Comparison of ENCODE assay signal across 28 mouse cellular contexts in the genomic region with DNA sequence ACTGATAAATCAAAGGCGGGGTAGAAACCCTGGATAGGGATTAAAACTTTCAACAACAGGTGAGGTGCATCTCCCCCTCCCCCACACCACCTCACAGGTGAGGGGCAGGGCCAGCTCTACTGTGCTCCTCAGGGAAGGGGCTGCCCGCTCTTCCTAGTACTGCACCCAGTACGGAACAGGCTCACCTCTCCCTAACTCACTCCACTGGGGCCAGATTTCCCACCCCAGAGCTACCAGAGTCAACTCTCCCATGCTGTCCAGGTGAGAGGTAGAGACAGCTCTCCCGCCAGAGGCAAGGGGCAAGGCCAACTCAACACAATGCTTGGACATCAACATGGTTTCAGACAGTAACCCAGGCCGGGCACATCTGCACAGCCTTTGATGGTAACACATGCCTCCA. TPM values are rescaled to one million over a fixed set of nuclear protein-coding genes. Genes with fewer than 3 reads are reported as not detected.
"Had no signal": no experiment of that assay in that cellular context is flagged by ENCODE, and none has a peak within 500 bp of the region (broad histone marks: within the 10 kb centered on the region; RNA-seq: fewer than 3 reads in every experiment).

No protein-coding gene starts in this region.

- H3K27ac ChIP-seq: heart, embryonic 13.5 days; heart, embryonic 15.5 days; hindbrain, embryonic 13.5 days; hindbrain, embryonic 15.5 days; hindbrain, postnatal 0 days; kidney, embryonic 15.5 days; kidney, postnatal 0 days; limb, embryonic 13.5 days; limb, embryonic 15.5 days had no signal

- H3K4me1 ChIP-seq: heart, embryonic 13.5 days; heart, embryonic 15.5 days; hindbrain, embryonic 13.5 days; hindbrain, embryonic 15.5 days; limb, embryonic 13.5 days; limb, embryonic 15.5 days had no signal

- H3K4me2 ChIP-seq: heart, embryonic 11.5 days; heart, embryonic 13.5 days; heart, embryonic 15.5 days; hindbrain, embryonic 13.5 days; hindbrain, embryonic 15.5 days; kidney, embryonic 15.5 days; limb, embryonic 13.5 days; limb, embryonic 15.5 days had no signal

- DNase-seq: forebrain, postnatal 0 days; gastrocnemius, postnatal 14 days; gastrocnemius, postnatal 36 days; heart, adult 18-20 months; heart, postnatal 14 days; heart, postnatal 36 days; kidney, adult 11 months; kidney, adult 2 months; kidney, adult 9 months; kidney, postnatal 14 days; kidney, postnatal 36 days; layer of hippocampus, adult 9-11 months; layer of hippocampus, postnatal 36 days; left cerebral cortex, postnatal 4 days had no signal

- H3K27me3 ChIP-seq: heart, embryonic 13.5 days; heart, embryonic 15.5 days; hindbrain, embryonic 15.5 days; kidney, embryonic 15.5 days; limb, embryonic 13.5 days had no signal

- H3K9ac ChIP-seq: forebrain, postnatal 0 days; heart, embryonic 13.5 days; heart, embryonic 15.5 days; hindbrain, embryonic 13.5 days; hindbrain, embryonic 15.5 days; kidney, embryonic 15.5 days; limb, embryonic 13.5 days; limb, embryonic 15.5 days had no signal

- H3K4me3 ChIP-seq: heart, embryonic 13.5 days; heart, embryonic 15.5 days; hindbrain, embryonic 13.5 days; hindbrain, embryonic 15.5 days; kidney, embryonic 15.5 days; limb, embryonic 13.5 days; limb, embryonic 15.5 days had no signal

- ATAC-seq: forebrain, postnatal 0 days; hindbrain, postnatal 0 days; intestine, embryonic 16.5 days had no signal

- H3K9me3 ChIP-seq: heart, embryonic 13.5 days; heart, embryonic 15.5 days; hindbrain, embryonic 13.5 days; hindbrain, embryonic 15.5 days; kidney, embryonic 15.5 days; limb, embryonic 13.5 days; limb, embryonic 15.5 days had no signal

- H3K36me3 ChIP-seq: heart, embryonic 13.5 days; heart, embryonic 15.5 days; hindbrain, embryonic 13.5 days; hindbrain, embryonic 15.5 days; kidney, embryonic 15.5 days; limb, embryonic 13.5 days; limb, embryonic 15.5 days had no signal

RNA-seq across cellular contexts. Expression of a gene that starts 21.1 kb away (rescaled TPM):
- total RNA-seq: forebrain, postnatal 0 days; hindbrain, postnatal 0 days; left cerebral cortex, postnatal 4 days; liver, adult 2 months had no signal
- polyA plus RNA-seq: forebrain, postnatal 0 days; gonadal fat pad, adult 2 months; heart, embryonic 13.5 days; heart, embryonic 15.5 days; hindbrain, embryonic 13.5 days; intestine, embryonic 14.5 days; intestine, embryonic 16.5 days; liver, adult 2 months had no signal
